Mouse (Mus musculus): ENCODE data around the gene Vmn2r17.

The Vmn2r17 gene

GRCm38 (mm10) chr5:109419388-109419787 lies at the start of gene Vmn2r17:
Vmn2r17 (plus strand) TSS chr5:109419688.
- CTCF ChIA-PET = interaction anchor here (0.7 kb wide), 1 partner anchor 9 kb away, joined by 3 read pairs; no protein-coding TSS in a partner anchor

- CTCF ChIA-PET = no interaction called here
Measured at GRCm38 (mm10) chr5:109466576-109467506, 47.4 kb downstream of the Vmn2r17 start.

- CTCF ChIA-PET = no interaction called here
Measured at GRCm38 (mm10) chr5:109506729-109507128, 87.2 kb downstream of the Vmn2r17 start.
